Comparison of ENCODE assay signal across 19 mouse cellular contexts in the genomic region with DNA sequence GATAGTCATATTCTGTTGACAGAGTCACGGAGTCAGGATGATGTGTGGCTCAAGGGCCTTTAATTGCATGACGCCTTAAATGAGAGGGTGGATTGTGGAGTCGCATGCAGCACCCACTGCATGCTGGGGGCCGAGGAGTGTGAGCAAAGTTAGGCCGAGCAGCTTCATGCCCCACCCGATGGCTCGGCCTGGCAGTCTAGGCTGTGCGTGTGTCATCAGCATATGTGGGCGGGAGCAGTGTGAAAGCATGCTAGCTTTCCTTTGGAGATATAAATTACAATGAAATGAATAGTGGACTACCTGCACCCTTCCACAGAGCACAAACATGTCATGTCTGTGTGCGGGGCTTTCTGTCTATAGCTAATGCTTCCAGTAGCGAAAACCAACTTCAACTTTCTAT.
DNase-seq lines count a peak whose midpoint lies in the region; ATAC-seq and TF ChIP-seq lines count a peak whose summit lies in the region.
"Had no signal": no experiment of that assay in that cellular context is flagged by ENCODE, and none has a peak within 500 bp of the region (broad histone marks: within the 10 kb centered on the region; RNA-seq: fewer than 3 reads in every experiment).

No protein-coding gene starts in this region.

- no peaks in the 10 kb centered on the region for H3K9me3 ChIP-seq in embryonic facial prominence, embryonic 15.5 days (replicated peaks)
- H3K9me3 ChIP-seq in embryonic facial prominence, embryonic 10.5 days: no peaks in the 10 kb centered on the region
- H3K9me3 ChIP-seq in hindbrain, postnatal 0 days (ENCODE audit: low read length): no peaks in the 10 kb centered on the region
- H3K9me3 ChIP-seq: forebrain, embryonic 13.5 days; G1E; kidney, embryonic 15.5 days; midbrain, embryonic 15.5 days; neural tube, embryonic 13.5 days; stomach, embryonic 15.5 days had no signal

- H3K79me3 ChIP-seq in C2C12 (ENCODE audit: low read depth): peaks cover 3% of the 10 kb centered on the region

- TF ChIP-seq CTCF in C2C12 (IDR thresholded peaks at IDR 0.05; ENCODE audit: control insufficient read depth, insufficient read depth, insufficient read length): no peak
- TF ChIP-seq CTCF in hindbrain, postnatal 0 days (IDR thresholded peaks at IDR 0.05; ENCODE audit: low read depth): no peak

- no peaks in the 10 kb centered on the region for H3K36me3 ChIP-seq in embryonic facial prominence, embryonic 15.5 days
- no peaks in the 10 kb centered on the region for H3K36me3 ChIP-seq in embryonic facial prominence, embryonic 10.5 days (replicated peaks)
- no peaks in the 10 kb centered on the region for H3K36me3 ChIP-seq in C2C12 (ENCODE audit: control insufficient read depth, insufficient read depth)
- H3K36me3 ChIP-seq in hindbrain, postnatal 0 days (ENCODE audit: insufficient read depth, low read length): no peaks in the 10 kb centered on the region
- H3K36me3 ChIP-seq: G1E; kidney, embryonic 15.5 days; midbrain, embryonic 15.5 days; neural tube, embryonic 13.5 days; stomach, embryonic 15.5 days had no signal

- ATAC-seq in embryonic facial prominence, embryonic 15.5 days (ENCODE audit: insufficient number of reproducible peaks, low FRiP score, low TSS enrichment, low read depth): no peak; the same call in 1 of the 2 replicates
- no peak for ATAC-seq in hindbrain, postnatal 0 days
- ATAC-seq: forebrain, embryonic 13.5 days; midbrain, embryonic 15.5 days had no signal

- peak overlapping the region; percentile 31 for H3ac ChIP-seq in C2C12 (ENCODE audit: control insufficient read depth, insufficient read length, low read depth)

- peaks cover 32% of the 10 kb centered on the region for H3K79me2 ChIP-seq in C2C12 (ENCODE audit: control insufficient read depth, insufficient read depth)

- no peak overlapping the region for H3K9ac ChIP-seq in embryonic facial prominence, embryonic 15.5 days
- H3K9ac ChIP-seq in hindbrain, postnatal 0 days (replicated peaks; ENCODE audit: low read length): no peak overlapping the region
- H3K9ac ChIP-seq: forebrain, embryonic 13.5 days; kidney, embryonic 15.5 days; lung, embryonic 14.5 days; midbrain, embryonic 15.5 days; neural tube, embryonic 13.5 days; stomach, embryonic 15.5 days had no signal

- DNase-seq in embryonic facial prominence, embryonic 10.5 days (ENCODE audit: low spot score): no peak
- DNase-seq in layer of hippocampus, adult 11-12 months (ENCODE audit: low spot score): peak; percentile 16
- DNase-seq in layer of hippocampus, postnatal 10 days (ENCODE audit: low spot score in 2 of 2): no peak
- DNase-seq in left cerebral cortex, adult 18-20 months (ENCODE audit: low spot score in 2 of 2): peak; percentile 49 to 58
- no peak for DNase-seq in spleen, postnatal 14 days (ENCODE audit: low spot score in 2 of 2)
- no peak for DNase-seq in hindbrain, postnatal 0 days (ENCODE audit: low spot score)
- DNase-seq: cerebellum, adult 11 months; gastrocnemius, postnatal 14 days; heart, postnatal 36 days; lung, embryonic 14.5 days; retina, postnatal 1 day had no signal

- H3K27me3 ChIP-seq in embryonic facial prominence, embryonic 15.5 days: no peaks in the 10 kb centered on the region
- H3K27me3 ChIP-seq in embryonic facial prominence, embryonic 10.5 days (replicated peaks; ENCODE audit: low read depth, poor library complexity, severe bottlenecking): no peaks in the 10 kb centered on the region
- no peaks in the 10 kb centered on the region for H3K27me3 ChIP-seq in C2C12 (ENCODE audit: control insufficient read depth, insufficient read depth, insufficient read length)
- no peaks in the 10 kb centered on the region for H3K27me3 ChIP-seq in hindbrain, postnatal 0 days (ENCODE audit: insufficient read depth, low read length)
- H3K27me3 ChIP-seq: forebrain, embryonic 13.5 days; kidney, embryonic 15.5 days; midbrain, embryonic 15.5 days; neural tube, embryonic 13.5 days; stomach, embryonic 15.5 days had no signal

- WGBS in embryonic facial prominence, embryonic 15.5 days: 74% methylated on average over 11 of the region's 11 CpGs
- 90% methylated on average over 11 of the region's 11 CpGs for WGBS in embryonic facial prominence, embryonic 10.5 days
- WGBS in hindbrain, postnatal 0 days: 84% methylated on average over 11 of the region's 11 CpGs

- H3K27ac ChIP-seq in embryonic facial prominence, embryonic 15.5 days (replicated peaks): 0 out of 2 replicates have a peak overlapping the region, but pooled peaks have one; percentile 11
- H3K27ac ChIP-seq in embryonic facial prominence, embryonic 10.5 days (replicated peaks): no peak overlapping the region
- H3K27ac ChIP-seq in hindbrain, postnatal 0 days: no peak overlapping the region
- H3K27ac ChIP-seq: forebrain, embryonic 13.5 days; kidney, embryonic 15.5 days; midbrain, embryonic 15.5 days; neural tube, embryonic 13.5 days; stomach, embryonic 15.5 days had no signal

- H3K4me1 ChIP-seq in embryonic facial prominence, embryonic 15.5 days: peaks cover 2% of the 10 kb centered on the region; the same call in 1 of the 2 replicates
- H3K4me1 ChIP-seq in embryonic facial prominence, embryonic 10.5 days: peaks cover 1% of the 10 kb centered on the region
- H3K4me1 ChIP-seq in hindbrain, postnatal 0 days (ENCODE audit: insufficient read depth, low read length): no peaks in the 10 kb centered on the region
- H3K4me1 ChIP-seq: stomach, embryonic 15.5 days had no signal

- H3K4me3 ChIP-seq in embryonic facial prominence, embryonic 15.5 days (replicated peaks): no peak overlapping the region
- H3K4me3 ChIP-seq in embryonic facial prominence, embryonic 10.5 days: no peak overlapping the region
- no peak overlapping the region for H3K4me3 ChIP-seq in C2C12 (ENCODE audit: insufficient read depth, poor library complexity, severe bottlenecking)
- no peak overlapping the region for H3K4me3 ChIP-seq in hindbrain, postnatal 0 days (ENCODE audit: low read length)
- H3K4me3 ChIP-seq: forebrain, embryonic 13.5 days; kidney, embryonic 15.5 days; midbrain, embryonic 15.5 days; neural tube, embryonic 13.5 days; stomach, embryonic 15.5 days had no signal

- H3K4me2 ChIP-seq in embryonic facial prominence, embryonic 15.5 days (replicated peaks): no peak overlapping the region
- no peak overlapping the region for H3K4me2 ChIP-seq in hindbrain, postnatal 0 days (ENCODE audit: low read depth, low read length)
- H3K4me2 ChIP-seq: forebrain, embryonic 13.5 days; kidney, embryonic 15.5 days; lung, embryonic 14.5 days; midbrain, embryonic 15.5 days; neural tube, embryonic 13.5 days; stomach, embryonic 15.5 days had no signal

TF ChIP-seq in C2C12, 6 proteins besides CTCF, POLR2A, EP300 and RAD21:
- TF ChIP-seq MYOD1 (IDR thresholded peaks at IDR 0.05; ENCODE audit: control insufficient read depth, insufficient read length, low read depth): no peak

Comparison
In these comparisons a context has a peak if more than half of its experiments do, and no peak if none do; other contexts are left out.
1. DNase-seq: peak in layer of hippocampus, adult 11-12 months (single experiment) and left cerebral cortex, adult 18-20 months (2 of 2); none in embryonic facial prominence, embryonic 10.5 days (single experiment), layer of hippocampus, postnatal 10 days (0 of 2), spleen, postnatal 14 days (0 of 2) and hindbrain, postnatal 0 days (single experiment).